Mouse (Mus musculus): ENCODE data around the gene Ndufv3. TPM values are rescaled to one million over a fixed set of nuclear protein-coding genes. Genes with fewer than 3 reads are reported as not detected.
A peak's percentile ranks its signal among the peaks of the same experiment; 100 is the strongest.

Gene Ndufv3
- total and polyA plus RNA-seq, 2 experiments: 152 to 269 TPM

GRCm38 (mm10) chr17:31505013-31505412 lies 14.9 kb upstream of the Ndufv3 start:
- no peak overlapping the region for H3K4me3 ChIP-seq (ENCODE audit: insufficient read depth, low read depth, low read length)
- peaks cover 4% of the 10 kb centered on the region for H3K4me1 ChIP-seq (ENCODE audit: control insufficient read depth, insufficient read depth, low read length)
- no peak overlapping the region for H3K27ac ChIP-seq (replicated peaks; ENCODE audit: insufficient read depth, low read depth, low read length)
- no peak for TF ChIP-seq POLR2A (IDR thresholded peaks at IDR 0.05; ENCODE audit: extremely low read depth, insufficient read depth, low read length)
- 62% methylated on average over 5 of the region's 5 CpGs for WGBS
- peaks cover 2% of the 10 kb centered on the region; the same call in 1 of the 2 replicates for H3K36me3 ChIP-seq (ENCODE audit: control insufficient read depth, insufficient read depth, low read length)
- H3K9ac ChIP-seq (ENCODE audit: low read depth, low read length): no peak overlapping the region
- peak; percentile 20 for DNase-seq (ENCODE audit: extremely low read depth, low read depth, low spot score)
- H3K27me3 ChIP-seq (ENCODE audit: control insufficient read depth, insufficient read depth, low read length): no peaks in the 10 kb centered on the region
- H3K79me2 ChIP-seq (ENCODE audit: control insufficient read depth, insufficient read depth, low read length): no peaks in the 10 kb centered on the region

- peaks cover 2% of the 10 kb centered on the region; the same call in 1 of the 2 replicates for H3K36me3 ChIP-seq (ENCODE audit: control insufficient read depth, insufficient read depth, low read length)
- peaks cover 4% of the 10 kb centered on the region for H3K4me1 ChIP-seq (ENCODE audit: control insufficient read depth, insufficient read depth, low read length)
Observed at GRCm38 (mm10) chr17:31506282-31506681, 13.6 kb upstream of the Ndufv3 start.

GRCm38 (mm10) chr17:31510944-31511343 lies 9.0 kb upstream of the Ndufv3 start:
- H3K27ac ChIP-seq (replicated peaks; ENCODE audit: insufficient read depth, low read depth, low read length): no peak overlapping the region
- WGBS: 95% methylated on average over 6 of the region's 6 CpGs
- H3K27me3 ChIP-seq (ENCODE audit: control insufficient read depth, insufficient read depth, low read length): no peaks in the 10 kb centered on the region
- H3K4me1 ChIP-seq (ENCODE audit: control insufficient read depth, insufficient read depth, low read length): peaks cover 6% of the 10 kb centered on the region
- H3K9ac ChIP-seq (ENCODE audit: low read depth, low read length): no peak overlapping the region
- DNase-seq (ENCODE audit: extremely low read depth, low read depth, low spot score): no peak
- H3K79me2 ChIP-seq (ENCODE audit: control insufficient read depth, insufficient read depth, low read length): 0 out of 2 replicates have a peak, but pooled peaks cover 6% of the 10 kb centered on the region
- H3K4me3 ChIP-seq (ENCODE audit: insufficient read depth, low read depth, low read length): no peak overlapping the region
- TF ChIP-seq CTCF (IDR thresholded peaks at IDR 0.05; ENCODE audit: low read depth, low read length) (no peak), POLR2A (IDR thresholded peaks at IDR 0.05; ENCODE audit: extremely low read depth, insufficient read depth, low read length) (no peak)
- no peaks in the 10 kb centered on the region for H3K36me3 ChIP-seq (ENCODE audit: control insufficient read depth, insufficient read depth, low read length)

More at GRCm38 (mm10) chr17:31506282-31506681, 13.6 kb upstream of the Ndufv3 start:
- H3K9ac ChIP-seq (ENCODE audit: low read depth, low read length): no peak overlapping the region
- DNase-seq (ENCODE audit: extremely low read depth, low read depth, low spot score): peak; percentile 41
- H3K27me3 ChIP-seq (ENCODE audit: control insufficient read depth, insufficient read depth, low read length): no peaks in the 10 kb centered on the region
- no peak overlapping the region for H3K4me3 ChIP-seq (ENCODE audit: insufficient read depth, low read depth, low read length)
- TF ChIP-seq CTCF (IDR thresholded peaks at IDR 0.05; ENCODE audit: low read depth, low read length) (no peak), POLR2A (IDR thresholded peaks at IDR 0.05; ENCODE audit: extremely low read depth, insufficient read depth, low read length) (no peak)
- H3K27ac ChIP-seq (replicated peaks; ENCODE audit: insufficient read depth, low read depth, low read length): no peak overlapping the region
- WGBS: 48% methylated on average over 7 of the region's 7 CpGs
- no peaks in the 10 kb centered on the region for H3K79me2 ChIP-seq (ENCODE audit: control insufficient read depth, insufficient read depth, low read length)

- 0 out of 2 replicates have a peak, but pooled peaks cover 6% of the 10 kb centered on the region for H3K79me2 ChIP-seq (ENCODE audit: control insufficient read depth, insufficient read depth, low read length)
- H3K36me3 ChIP-seq (ENCODE audit: control insufficient read depth, insufficient read depth, low read length): no peaks in the 10 kb centered on the region
- DNase-seq (ENCODE audit: extremely low read depth, low read depth, low spot score): peak; percentile 73
- H3K4me1 ChIP-seq (ENCODE audit: control insufficient read depth, insufficient read depth, low read length): peaks cover 4% of the 10 kb centered on the region
- under 1% methylated on average over 56 of the region's 56 CpGs for WGBS
- H3K4me3 ChIP-seq (ENCODE audit: insufficient read depth, low read depth, low read length): peak overlapping the region; percentile 93
- no peak for TF ChIP-seq CTCF (IDR thresholded peaks at IDR 0.05; ENCODE audit: low read depth, low read length)
- peak; percentile 67; the same call in 1 of the 2 replicates for TF ChIP-seq POLR2A (IDR thresholded peaks at IDR 0.05; ENCODE audit: extremely low read depth, insufficient read depth, low read length)
- H3K27me3 ChIP-seq (ENCODE audit: control insufficient read depth, insufficient read depth, low read length): no peaks in the 10 kb centered on the region
- H3K27ac ChIP-seq (replicated peaks; ENCODE audit: insufficient read depth, low read depth, low read length): peak overlapping the region; percentile 55
- peak overlapping the region; percentile 91 for H3K9ac ChIP-seq (ENCODE audit: low read depth, low read length)
Observed at GRCm38 (mm10) chr17:31511792-31512495, 8.0 kb upstream of the Ndufv3 start.

- Histone ChIP-seq H3K9ac (ENCODE audit: low read depth, low read length) (peak overlapping the region; percentile 35), H3K4me1 (ENCODE audit: control insufficient read depth, insufficient read depth, low read length) (peaks cover 2% of the 10 kb centered on the region; the same call in 1 of the 2 replicates), H3K79me2 (ENCODE audit: control insufficient read depth, insufficient read depth, low read length) (0 out of 2 replicates have a peak, but pooled peaks cover 6% of the 10 kb centered on the region), H3K4me3 (ENCODE audit: insufficient read depth, low read depth, low read length) (peak overlapping the region; percentile 93), H3K36me3 (ENCODE audit: control insufficient read depth, insufficient read depth, low read length) (no peaks in the 10 kb centered on the region), H3K27ac (replicated peaks; ENCODE audit: insufficient read depth, low read depth, low read length) (no peak overlapping the region), H3K27me3 (ENCODE audit: control insufficient read depth, insufficient read depth, low read length) (no peaks in the 10 kb centered on the region)
- no peak for TF ChIP-seq POLR2A (IDR thresholded peaks at IDR 0.05; ENCODE audit: extremely low read depth, insufficient read depth, low read length)
- TF ChIP-seq CTCF (IDR thresholded peaks at IDR 0.05; ENCODE audit: low read depth, low read length): no peak
- no peak for DNase-seq (ENCODE audit: extremely low read depth, low read depth, low spot score)
- WGBS: 20% methylated on average over 6 of the region's 6 CpGs
Observed at GRCm38 (mm10) chr17:31512593-31512992, 7.3 kb upstream of the Ndufv3 start.

- no peaks in the 10 kb centered on the region for H3K36me3 ChIP-seq (ENCODE audit: control insufficient read depth, insufficient read depth, low read length)
- H3K79me2 ChIP-seq (ENCODE audit: control insufficient read depth, insufficient read depth, low read length): 0 out of 2 replicates have a peak, but pooled peaks cover 6% of the 10 kb centered on the region
- no peak overlapping the region for H3K27ac ChIP-seq (replicated peaks; ENCODE audit: insufficient read depth, low read depth, low read length)
- no peaks in the 10 kb centered on the region for H3K27me3 ChIP-seq (ENCODE audit: control insufficient read depth, insufficient read depth, low read length)
- 84% methylated on average over 1 of the region's 1 CpGs for WGBS
- H3K4me1 ChIP-seq (ENCODE audit: control insufficient read depth, insufficient read depth, low read length): peaks cover 2% of the 10 kb centered on the region; the same call in 1 of the 2 replicates
- no peak for DNase-seq (ENCODE audit: extremely low read depth, low read depth, low spot score)
- TF ChIP-seq POLR2A (IDR thresholded peaks at IDR 0.05; ENCODE audit: extremely low read depth, insufficient read depth, low read length) (no peak), CTCF (IDR thresholded peaks at IDR 0.05; ENCODE audit: low read depth, low read length) (no peak)
- H3K4me3 ChIP-seq (ENCODE audit: insufficient read depth, low read depth, low read length): no peak overlapping the region
- H3K9ac ChIP-seq (ENCODE audit: low read depth, low read length): no peak overlapping the region
Observed at GRCm38 (mm10) chr17:31514696-31515095, 5.2 kb upstream of the Ndufv3 start.
